Mouse (Mus musculus) hindbrain, embryonic 13.5 days (tissue): Measurements from ENCODE around the gene Zc3h15. TPM values are rescaled to one million over a fixed set of nuclear protein-coding genes. Genes with fewer than 3 reads are reported as not detected.
"Not testable (repeated sequence)": the region's sequence is repeated elsewhere in the genome, so short reads cannot be mapped to it uniquely, and the experiment has no call there.

Experiments
- ATAC-seq: fragments of 200-750 bp; cut with Nextera tagmentation; 2 replicates; pipeline ENCODE4 v1.8.0; 2017; ENCODE audit warnings: moderate TSS enrichment; ENCODE audit not compliant: low FRiP score
- H3K27ac ChIP-seq: fragments of 300-500 bp; sonication (generic); 2 replicates; pipeline ENCODE4 v1.5.1; 2015; ENCODE audit warnings: inconsistent platforms, mild to moderate bottlenecking, moderate library complexity
- H3K27me3 ChIP-seq: fragments of 300-500 bp; sonication (generic); 2 replicates; pipeline ENCODE4 v1.6.1; 2015; ENCODE audit warnings: mild to moderate bottlenecking, inconsistent platforms
- H3K36me3 ChIP-seq: fragments of 300-500 bp; sonication (generic); 2 replicates; pipeline ENCODE4 v1.6.1; 2015; ENCODE audit warnings: mild to moderate bottlenecking, inconsistent platforms
- H3K4me1 ChIP-seq: fragments of 300-500 bp; sonication (generic); replicated peaks from 2 replicates; pipeline ENCODE4 v1.6.1; 2015; ENCODE audit warnings: inconsistent platforms
- H3K4me2 ChIP-seq: fragments of 300-500 bp; sonication (generic); 2 replicates; pipeline ENCODE4 v1.6.1; 2015; ENCODE audit warnings: inconsistent platforms, mild to moderate bottlenecking, moderate library complexity
- H3K4me3 ChIP-seq: fragments of 300-500 bp; sonication (generic); 2 replicates; pipeline ENCODE4 v1.5.1; 2015; ENCODE audit warnings: mild to moderate bottlenecking, inconsistent platforms
- H3K9ac ChIP-seq: fragments of 300-500 bp; sonication (generic); 2 replicates; pipeline ENCODE4 v1.6.1; 2015; ENCODE audit warnings: mild to moderate bottlenecking, inconsistent platforms
- H3K9me3 ChIP-seq: fragments of 300-500 bp; sonication (generic); 2 replicates; pipeline ENCODE4 v1.6.1; 2016; ENCODE audit warnings: inconsistent platforms
- WGBS: fragments of 180-500 bp; shearing (Covaris S2); methylation state at CpG from one replicate; pipeline ENCODE4 v1.1.7; 2015; 5-methylcytosine and 5-hydroxymethylcytosine counted together
- polyA plus RNA-seq: library from polyadenylated mRNA; unstranded; fragments of >200 nt; fragmentation: Nextera tagmentation; extraction: Ambion mirVana; gene quantifications from 2 replicates; pipeline ENCODE4 v1.2.1, GENCODE M21; 2015

Zc3h15 gene
- polyA plus RNA-seq, 1 experiment from 2014 or later: 215 TPM

DNA sequence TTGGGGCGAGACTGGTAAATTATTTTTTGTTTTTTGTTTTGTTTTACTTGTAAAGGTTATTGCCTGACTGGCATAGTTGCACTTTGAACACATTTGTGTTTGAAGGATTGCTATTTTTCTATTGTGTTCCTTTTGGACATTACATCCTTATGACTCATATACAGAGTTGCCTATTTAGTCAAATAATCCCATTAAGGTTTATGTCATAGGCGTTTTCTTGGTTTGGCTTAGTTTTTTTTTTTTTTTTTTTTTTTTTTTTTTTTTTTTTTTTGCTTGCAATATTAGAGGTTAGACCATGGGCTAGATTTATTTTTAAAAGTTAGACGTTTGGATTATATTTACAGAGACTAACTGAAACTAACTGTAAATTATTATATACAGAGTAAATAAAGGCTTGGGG is 15.0 kb downstream of the Zc3h15 start:
- Histone ChIP-seq H3K4me1 (no peaks in the 10 kb centered on the region), H3K27ac (no peak overlapping the region), H3K4me2 (no peak overlapping the region), H3K36me3 (peaks cover 27% of the 10 kb centered on the region), H3K9ac (no peak overlapping the region), H3K4me3 (no peak overlapping the region), H3K9me3 (no peaks in the 10 kb centered on the region), H3K27me3 (no peaks in the 10 kb centered on the region)
- ATAC-seq: no peak
- 87% methylated on average over 3 of the region's 3 CpGs for WGBS

DNA sequence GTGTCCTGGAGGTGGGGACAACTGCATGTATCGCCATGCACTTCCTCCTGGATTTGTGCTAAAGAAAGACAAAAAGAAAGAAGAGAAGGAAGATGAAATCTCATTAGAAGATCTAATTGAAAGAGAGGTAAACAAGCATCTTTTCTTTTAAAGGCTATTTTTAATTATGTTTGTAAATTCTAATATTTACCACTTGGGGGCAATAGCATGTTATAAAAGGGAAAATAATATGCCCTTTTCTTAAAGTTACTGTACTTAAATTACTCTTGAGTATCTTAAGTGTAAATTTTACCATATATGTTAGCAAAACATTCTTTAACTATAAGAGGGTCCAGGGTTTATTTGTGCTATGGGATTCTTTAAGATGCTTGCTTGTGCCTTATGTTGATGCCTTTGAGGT is 15.9 kb downstream of the Zc3h15 start:
- no peak overlapping the region for H3K9ac ChIP-seq
- ATAC-seq: no peak
- H3K4me3 ChIP-seq: no peak overlapping the region
- H3K27ac ChIP-seq: no peak overlapping the region
- no peaks in the 10 kb centered on the region for H3K4me1 ChIP-seq
- H3K9me3 ChIP-seq: no peaks in the 10 kb centered on the region
- no peak overlapping the region for H3K4me2 ChIP-seq
- H3K36me3 ChIP-seq: peaks cover 27% of the 10 kb centered on the region
- WGBS: 92% methylated on average over 1 of the region's 1 CpGs
- no peaks in the 10 kb centered on the region for H3K27me3 ChIP-seq

DNA sequence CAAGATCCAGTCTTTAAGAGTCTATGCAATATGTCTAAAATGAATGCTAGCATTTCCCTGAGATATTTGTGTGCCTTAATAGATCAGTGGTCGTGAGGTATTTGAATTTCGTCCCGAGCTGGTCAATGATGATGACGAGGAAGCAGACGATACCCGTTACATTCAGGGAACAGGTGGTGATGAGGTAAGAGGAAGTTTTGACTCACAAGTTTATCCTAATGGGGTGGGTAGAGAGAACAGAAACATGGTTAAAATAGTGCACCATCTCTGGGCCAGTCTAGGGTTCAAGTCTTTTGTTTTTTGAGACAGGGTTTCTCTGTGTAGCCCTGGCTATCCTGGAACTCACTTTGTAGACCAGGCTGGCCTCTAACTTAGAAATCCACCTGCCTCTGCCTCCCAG is 17.1 kb downstream of the Zc3h15 start:
- WGBS: 96% methylated on average over 6 of the region's 6 CpGs
- Histone ChIP-seq H3K9ac (no peak overlapping the region), H3K27me3 (no peaks in the 10 kb centered on the region), H3K27ac (no peak overlapping the region), H3K36me3 (peaks cover 29% of the 10 kb centered on the region), H3K9me3 (no peaks in the 10 kb centered on the region), H3K4me1 (no peaks in the 10 kb centered on the region), H3K4me3 (no peak overlapping the region), H3K4me2 (no peak overlapping the region)
- no peak for ATAC-seq

DNA sequence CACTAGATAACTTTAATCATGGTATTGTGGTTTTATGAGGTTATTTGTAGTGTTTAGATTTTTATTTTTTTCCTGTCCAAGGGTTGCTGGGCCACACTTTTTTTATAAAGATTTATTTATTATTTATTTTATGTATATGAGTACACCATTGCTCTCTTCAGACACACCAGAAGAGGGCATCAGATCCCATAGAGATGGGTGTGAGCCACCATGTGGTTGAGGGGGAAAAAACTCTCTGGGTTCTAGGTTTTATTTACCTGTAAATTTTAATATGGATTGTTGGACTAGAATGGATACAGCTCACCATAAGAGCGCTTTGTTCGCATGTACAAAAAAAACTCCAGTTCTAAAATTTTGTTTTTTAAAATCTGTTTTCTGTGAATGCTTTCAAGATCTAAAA is 20.8 kb downstream of the Zc3h15 start:
- 99% methylated on average over 2 of the region's 2 CpGs for WGBS
- H3K4me3 ChIP-seq, H3K4me1 ChIP-seq, H3K27ac ChIP-seq, H3K27me3 ChIP-seq, H3K4me2 ChIP-seq, H3K9ac ChIP-seq, ATAC-seq, H3K9me3 ChIP-seq: not testable (repeated sequence)
- H3K36me3 ChIP-seq: peaks cover 34% of the 10 kb centered on the region

DNA sequence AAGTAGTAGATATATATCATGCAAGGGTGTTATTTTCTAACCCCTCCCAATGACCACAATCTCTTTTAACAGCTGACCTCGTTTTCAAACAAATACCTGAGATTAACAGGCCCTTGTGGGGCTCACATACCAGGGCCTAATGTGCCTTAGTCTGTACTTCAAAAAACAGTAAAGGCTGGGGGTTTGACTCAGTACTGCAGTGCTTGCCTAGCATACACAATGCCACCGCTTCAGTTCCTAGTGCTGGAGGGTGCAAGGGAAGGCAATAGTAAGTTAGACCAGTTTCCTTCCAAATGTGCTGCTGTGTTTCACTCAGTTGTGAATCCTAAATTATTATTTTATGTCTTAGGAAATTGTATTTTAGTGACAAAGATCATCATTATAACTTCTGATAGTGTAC is 23.2 kb downstream of the Zc3h15 start:
- H3K27ac ChIP-seq: no peak overlapping the region
- WGBS: 92% methylated on average over 2 of the region's 2 CpGs
- H3K4me2 ChIP-seq: no peak overlapping the region
- ATAC-seq: no peak
- H3K9ac ChIP-seq: no peak overlapping the region
- no peak overlapping the region for H3K4me3 ChIP-seq
- H3K4me1 ChIP-seq: no peaks in the 10 kb centered on the region
- no peaks in the 10 kb centered on the region for H3K9me3 ChIP-seq
- H3K27me3 ChIP-seq: no peaks in the 10 kb centered on the region
- peaks cover 27% of the 10 kb centered on the region for H3K36me3 ChIP-seq

DNA sequence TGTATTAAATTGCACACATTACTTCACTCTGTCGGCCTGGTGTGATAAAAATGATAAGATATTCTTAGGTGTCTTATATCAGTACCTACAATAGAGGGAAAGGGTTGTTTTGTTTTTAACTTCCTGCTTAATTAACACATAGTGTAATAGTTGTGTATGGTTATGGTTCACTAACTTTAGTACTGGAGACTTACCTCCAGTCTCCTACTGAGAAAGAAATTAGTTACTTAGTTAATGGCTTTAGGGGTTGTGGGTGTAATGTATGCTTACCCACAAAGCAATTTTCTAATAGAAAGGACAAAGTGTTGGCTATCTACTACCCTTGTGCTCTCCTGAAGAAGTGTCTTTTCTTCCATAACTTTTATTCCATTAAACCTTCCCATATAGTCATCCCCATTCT is 23.8 kb downstream of the Zc3h15 start:
- ATAC-seq: no peak
- Histone ChIP-seq H3K9me3 (no peaks in the 10 kb centered on the region), H3K4me2 (no peak overlapping the region), H3K4me3 (no peak overlapping the region), H3K9ac (no peak overlapping the region), H3K4me1 (no peaks in the 10 kb centered on the region), H3K27me3 (no peaks in the 10 kb centered on the region), H3K27ac (no peak overlapping the region), H3K36me3 (peaks cover 23% of the 10 kb centered on the region)
- WGBS: 93% methylated on average over 1 of the region's 1 CpGs

DNA sequence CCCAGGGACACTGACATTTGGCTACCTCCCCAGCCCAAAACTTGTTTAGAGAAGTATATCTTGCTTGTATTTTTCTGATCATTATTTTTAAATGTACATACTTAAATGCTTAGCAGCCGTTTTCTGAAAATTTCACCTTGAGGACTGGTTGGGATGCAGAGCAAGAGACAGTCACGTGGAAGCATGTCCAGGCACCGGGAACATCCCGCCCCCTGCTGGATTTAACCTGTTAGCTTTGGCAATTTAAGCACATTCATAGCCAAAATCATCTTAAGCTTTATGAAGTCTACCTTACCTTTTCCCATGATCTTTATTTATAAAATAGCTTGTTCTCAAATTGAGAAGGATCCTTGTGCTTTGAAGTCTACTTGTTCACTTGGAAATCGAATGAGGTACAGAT is 25.8 kb downstream of the Zc3h15 start:
- no peak for ATAC-seq
- H3K9ac ChIP-seq: no peak overlapping the region
- no peak overlapping the region for H3K4me2 ChIP-seq
- no peaks in the 10 kb centered on the region for H3K9me3 ChIP-seq
- 0 out of 2 replicates have a peak, but pooled peaks cover 10% of the 10 kb centered on the region for H3K4me1 ChIP-seq
- 87% methylated on average over 5 of the region's 5 CpGs for WGBS
- peaks cover 25% of the 10 kb centered on the region for H3K36me3 ChIP-seq
- H3K4me3 ChIP-seq: no peak overlapping the region
- no peaks in the 10 kb centered on the region for H3K27me3 ChIP-seq
- no peak overlapping the region for H3K27ac ChIP-seq

DNA sequence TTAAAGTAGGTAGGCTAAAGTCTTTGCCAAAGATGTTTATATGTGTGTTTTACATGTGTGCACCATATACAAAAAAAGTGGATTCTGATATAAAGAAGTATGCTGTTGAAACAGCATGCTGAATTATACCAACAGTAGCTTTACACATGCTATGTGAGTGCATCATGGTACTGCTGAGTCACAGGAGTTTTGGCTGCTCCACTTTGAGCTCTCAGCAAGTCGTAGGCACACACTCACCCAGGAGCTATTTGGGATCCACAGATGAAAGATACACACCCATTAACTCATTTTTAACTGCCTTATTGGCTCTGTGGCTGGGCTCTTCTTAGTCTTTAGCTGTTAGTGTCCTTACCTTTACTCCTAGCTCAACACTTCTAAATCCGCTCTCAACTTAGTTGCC is 27.6 kb downstream of the Zc3h15 start:
- Histone ChIP-seq H3K9me3 (no peaks in the 10 kb centered on the region), H3K36me3 (peaks cover 28% of the 10 kb centered on the region), H3K27me3 (no peaks in the 10 kb centered on the region), H3K27ac (no peak overlapping the region), H3K4me3 (no peak overlapping the region), H3K9ac (no peak overlapping the region), H3K4me2 (no peak overlapping the region), H3K4me1 (peaks cover 10% of the 10 kb centered on the region; the same call in 1 of the 2 replicates)
- WGBS: 96% methylated on average over 2 of the region's 2 CpGs
- no peak for ATAC-seq

DNA sequence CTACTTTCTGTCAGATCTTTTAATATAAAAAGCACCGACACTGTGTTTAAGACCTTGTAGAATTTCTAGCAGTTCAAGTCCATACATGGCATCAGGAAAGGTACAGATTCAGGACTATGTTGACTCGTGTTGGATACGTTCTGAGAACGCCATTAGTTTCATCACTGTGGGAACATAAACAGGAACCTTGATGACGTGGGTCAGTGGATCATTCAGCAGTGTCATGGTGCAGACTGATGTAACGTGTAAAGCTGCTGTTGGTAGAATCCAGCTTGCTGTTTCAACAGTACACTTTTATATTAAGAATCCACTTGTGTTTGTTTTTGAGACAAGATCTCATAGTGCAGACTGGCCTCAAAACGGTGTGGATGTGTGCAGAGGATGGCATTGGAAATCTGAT is 28.8 kb downstream of the Zc3h15 start:
- Histone ChIP-seq H3K4me2 (no peak overlapping the region), H3K4me1 (peaks cover 10% of the 10 kb centered on the region; the same call in 1 of the 2 replicates), H3K9ac (no peak overlapping the region), H3K4me3 (no peak overlapping the region), H3K36me3 (peaks cover 23% of the 10 kb centered on the region), H3K27me3 (no peaks in the 10 kb centered on the region), H3K9me3 (no peaks in the 10 kb centered on the region), H3K27ac (no peak overlapping the region)
- ATAC-seq: no peak
- WGBS: 81% methylated on average over 7 of the region's 7 CpGs

DNA sequence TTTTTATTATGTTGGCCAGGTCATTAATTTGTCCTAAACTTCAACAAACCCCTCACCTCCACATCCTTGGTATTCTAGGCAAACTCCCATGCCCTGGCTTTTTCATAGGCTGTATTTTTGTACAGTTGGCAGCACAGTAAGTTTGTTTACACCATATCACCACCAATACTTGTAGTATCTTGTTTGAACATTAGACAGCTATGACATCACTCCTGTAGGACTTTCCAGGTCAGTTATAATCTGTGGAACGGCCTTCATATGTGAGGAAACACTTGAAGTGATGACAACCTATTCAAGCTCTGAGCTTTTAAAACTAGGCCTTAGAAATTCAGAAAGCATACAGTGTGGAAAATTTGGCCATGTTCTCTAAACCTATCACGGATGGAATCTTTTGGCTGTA is 29.6 kb downstream of the Zc3h15 start:
- H3K4me1 ChIP-seq: peaks cover 10% of the 10 kb centered on the region; the same call in 1 of the 2 replicates
- WGBS: 93% methylated on average over 2 of the region's 2 CpGs
- no peak overlapping the region for H3K9ac ChIP-seq
- no peak overlapping the region for H3K27ac ChIP-seq
- peaks cover 22% of the 10 kb centered on the region for H3K36me3 ChIP-seq
- no peak overlapping the region for H3K4me2 ChIP-seq
- H3K27me3 ChIP-seq: no peaks in the 10 kb centered on the region
- H3K9me3 ChIP-seq: no peaks in the 10 kb centered on the region
- no peak for ATAC-seq
- no peak overlapping the region for H3K4me3 ChIP-seq

DNA sequence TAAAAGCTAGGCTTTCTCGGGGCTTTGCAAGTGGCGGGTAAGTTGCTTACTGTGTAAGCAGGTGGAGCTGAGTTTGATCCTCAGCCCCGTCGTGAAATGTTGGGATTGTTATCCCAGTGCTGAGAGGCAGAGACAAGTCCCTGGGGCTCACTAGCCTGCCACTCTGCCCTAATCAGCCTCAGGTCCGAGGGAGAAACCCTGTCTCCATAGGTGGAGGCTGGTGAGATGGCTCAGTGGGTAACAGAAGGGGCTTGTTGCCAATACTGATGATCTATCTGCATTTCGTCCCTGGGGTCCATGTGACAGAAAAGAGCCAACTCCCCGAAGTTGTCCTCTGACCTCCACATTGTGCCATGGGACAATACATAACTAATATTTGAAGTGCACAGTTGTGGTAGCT is 30.2 kb downstream of the Zc3h15 start:
- no peak overlapping the region for H3K4me2 ChIP-seq
- peaks cover 10% of the 10 kb centered on the region; the same call in 1 of the 2 replicates for H3K4me1 ChIP-seq
- no peak overlapping the region for H3K4me3 ChIP-seq
- peak; percentile 53; the same call in 1 of the 2 replicates for ATAC-seq
- 55% methylated on average over 7 of the region's 7 CpGs for WGBS
- no peak overlapping the region for H3K27ac ChIP-seq
- no peak overlapping the region for H3K9ac ChIP-seq
- H3K27me3 ChIP-seq: no peaks in the 10 kb centered on the region
- peaks cover 21% of the 10 kb centered on the region for H3K36me3 ChIP-seq
- no peaks in the 10 kb centered on the region for H3K9me3 ChIP-seq

DNA sequence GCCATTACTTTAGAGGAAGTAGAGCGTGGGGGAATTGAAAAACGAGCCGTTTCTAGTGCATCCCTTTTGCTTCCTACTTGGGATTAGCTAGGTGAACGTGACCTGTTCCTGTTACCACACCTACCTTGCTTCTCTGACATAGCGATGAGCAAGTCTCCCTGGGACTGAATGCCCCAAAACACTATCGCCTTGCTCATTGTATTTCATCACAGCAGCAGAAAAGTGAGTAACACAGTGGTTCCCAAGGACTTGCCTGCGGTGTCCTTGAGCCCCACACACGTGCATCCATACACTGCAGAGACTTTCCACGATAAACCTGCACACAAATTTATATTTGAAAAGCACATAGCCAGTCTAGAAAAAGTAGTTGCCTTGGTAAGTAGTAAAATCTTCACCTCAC is 30.7 kb downstream of the Zc3h15 start:
- Histone ChIP-seq H3K4me2 (no peak overlapping the region), H3K9ac (no peak overlapping the region), H3K27ac (no peak overlapping the region), H3K9me3 (no peaks in the 10 kb centered on the region), H3K27me3 (no peaks in the 10 kb centered on the region), H3K4me1 (peaks cover 10% of the 10 kb centered on the region; the same call in 1 of the 2 replicates), H3K4me3 (no peak overlapping the region), H3K36me3 (peaks cover 21% of the 10 kb centered on the region)
- 85% methylated on average over 9 of the region's 9 CpGs for WGBS
- ATAC-seq: no peak

DNA sequence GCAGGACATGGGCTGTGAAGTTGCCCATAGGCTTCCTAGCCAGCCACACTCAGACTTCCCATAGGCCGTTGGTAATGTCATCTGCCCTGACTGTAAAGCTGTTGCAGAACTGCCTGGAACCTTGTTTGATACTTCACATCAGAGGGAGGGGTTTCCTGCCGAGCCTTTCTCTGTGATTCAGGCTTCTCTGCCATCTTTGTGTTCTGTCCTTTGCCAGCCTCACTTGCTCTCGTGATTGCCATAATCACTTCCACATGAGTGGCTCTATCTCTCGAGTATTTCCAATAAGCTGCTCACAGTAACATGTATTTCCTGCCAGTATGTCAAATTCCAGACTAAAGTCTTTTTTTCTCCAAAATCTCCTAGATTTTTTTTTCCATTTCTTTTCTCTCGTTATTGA is 31.4 kb downstream of the Zc3h15 start:
- ATAC-seq: no peak
- H3K4me3 ChIP-seq: no peak overlapping the region
- H3K9me3 ChIP-seq: no peaks in the 10 kb centered on the region
- H3K27ac ChIP-seq: no peak overlapping the region
- H3K27me3 ChIP-seq: no peaks in the 10 kb centered on the region
- H3K4me2 ChIP-seq: no peak overlapping the region
- H3K36me3 ChIP-seq: peaks cover 21% of the 10 kb centered on the region
- H3K4me1 ChIP-seq: peaks cover 10% of the 10 kb centered on the region; the same call in 1 of the 2 replicates
- WGBS: 60% methylated on average over 5 of the region's 5 CpGs
- no peak overlapping the region for H3K9ac ChIP-seq
